Mouse (Mus musculus): ENCODE results near the gene Pdzph1. TPM values are rescaled to one million over a fixed set of nuclear protein-coding genes. Genes with fewer than 3 reads are reported as not detected.

The Pdzph1 gene
- polyA plus RNA-seq, 1 experiment from 2014 or later: not detected

DNA sequence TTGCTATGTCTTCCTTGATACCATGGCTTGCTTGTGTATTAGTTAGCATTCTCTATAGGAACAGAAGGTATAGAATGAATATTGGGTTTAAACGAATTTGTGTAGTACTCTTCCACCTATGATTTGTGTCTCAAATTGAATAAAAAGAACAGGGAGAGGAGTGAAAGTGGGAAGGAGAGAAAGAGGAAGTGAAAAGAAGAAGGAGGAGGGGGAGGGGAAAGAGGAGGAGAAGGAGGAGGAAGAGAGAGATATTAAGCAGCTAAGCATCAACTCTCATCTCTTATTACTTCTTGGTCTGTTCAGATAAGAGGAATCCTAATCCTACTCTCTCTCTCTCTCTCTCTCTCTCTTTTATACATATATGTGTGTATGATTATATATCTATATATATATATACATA lies 52.6 kb downstream of the Pdzph1 start:
- Histone ChIP-seq H3K36me3 (ENCODE audit: inconsistent target) (no peaks in the 10 kb centered on the region), H3K4me3 (ENCODE audit: inconsistent target) (no peak overlapping the region), H3K79me2 (ENCODE audit: inconsistent target) (no peaks in the 10 kb centered on the region), H3K27ac (no peak overlapping the region)
- WGBS (ENCODE audit: missing documents): 44% methylated on average over 1 of the region's 1 CpGs

DNA sequence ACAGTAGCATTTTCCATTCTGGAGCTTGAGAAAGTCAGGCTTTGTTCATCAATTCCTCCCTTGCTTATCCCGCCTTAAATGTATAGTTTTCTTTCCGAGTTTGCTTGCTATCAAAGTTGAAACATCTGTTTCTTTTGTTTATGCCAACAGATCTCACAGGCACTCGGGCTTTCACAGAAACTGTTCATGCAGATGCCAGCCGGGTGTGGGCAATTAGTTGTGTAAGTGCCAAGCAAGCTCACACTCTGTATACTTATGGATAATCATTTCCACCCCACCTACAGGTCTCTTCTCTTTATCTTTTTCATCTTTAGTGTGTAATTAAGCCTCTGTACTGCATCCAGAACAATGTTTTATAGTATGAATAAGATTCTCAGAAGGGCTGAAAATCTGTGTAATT lies 53.6 kb downstream of the Pdzph1 start:
- Histone ChIP-seq H3K36me3 (ENCODE audit: inconsistent target) (no peaks in the 10 kb centered on the region), H3K27ac (no peak overlapping the region), H3K79me2 (ENCODE audit: inconsistent target) (no peaks in the 10 kb centered on the region), H3K4me3 (ENCODE audit: inconsistent target) (no peak overlapping the region)
- 69% methylated on average over 4 of the region's 4 CpGs for WGBS (ENCODE audit: missing documents)

DNA sequence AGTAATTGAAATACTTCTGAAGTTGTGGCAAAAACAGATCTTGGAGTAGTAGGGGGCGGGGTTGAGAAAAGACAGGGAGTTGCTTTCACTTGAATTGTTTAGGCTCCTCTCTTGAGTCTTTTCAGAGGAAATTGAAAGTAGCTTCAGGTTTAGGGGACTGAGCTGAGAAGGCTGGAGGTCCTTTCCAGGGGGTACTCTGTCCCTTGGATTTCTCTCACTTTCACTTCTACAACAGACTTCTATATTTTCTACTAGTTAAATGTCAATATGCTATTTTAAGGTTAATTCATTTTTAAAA lies 58.2 kb downstream of the Pdzph1 start:
- no peak overlapping the region for H3K27ac ChIP-seq

DNA sequence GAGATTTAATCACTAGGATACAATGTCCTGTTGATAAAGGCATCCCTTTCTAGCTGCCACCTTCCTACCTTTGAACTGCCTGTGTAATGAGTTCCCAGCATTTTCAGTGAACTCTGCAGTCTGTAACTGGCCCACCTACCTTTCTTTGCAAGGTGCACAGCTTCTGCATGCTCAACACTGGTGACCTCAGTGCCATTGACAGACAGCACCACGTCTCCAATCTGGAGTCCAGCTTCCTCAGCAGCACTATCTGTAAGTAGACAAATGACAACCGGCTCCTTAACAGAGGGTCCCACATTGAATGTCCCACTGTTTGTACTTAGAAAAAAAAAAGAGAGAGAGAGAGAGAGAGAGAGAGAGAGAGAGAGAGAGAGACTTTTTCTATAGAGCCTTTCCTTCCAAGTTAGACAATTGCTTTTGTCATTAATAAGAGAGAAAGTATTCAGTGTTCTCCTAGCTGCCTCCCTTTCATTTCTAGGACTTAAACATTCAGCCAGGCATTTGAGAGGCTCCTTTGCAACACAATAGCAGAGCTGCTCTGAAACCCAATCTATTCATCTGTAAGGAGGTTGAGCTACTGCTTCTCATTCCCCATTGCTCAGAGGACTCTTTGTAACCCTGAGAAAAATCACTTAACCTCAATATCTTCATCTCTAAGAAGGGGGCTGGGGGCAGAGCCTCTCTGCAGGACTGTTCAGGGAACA lies 58.7 kb downstream of the Pdzph1 start:
- H3K4me3 ChIP-seq (ENCODE audit: inconsistent target): no peak overlapping the region
- H3K36me3 ChIP-seq (ENCODE audit: inconsistent target): no peaks in the 10 kb centered on the region
- 58% methylated on average over 2 of the region's 2 CpGs for WGBS (ENCODE audit: missing documents)
- no peak overlapping the region for H3K27ac ChIP-seq
- no peaks in the 10 kb centered on the region for H3K79me2 ChIP-seq (ENCODE audit: inconsistent target)

More for the DNA sequence above, 58.2 kb downstream of the Pdzph1 start:
- Histone ChIP-seq H3K4me3 (ENCODE audit: inconsistent target) (no peak overlapping the region), H3K79me2 (ENCODE audit: inconsistent target) (no peaks in the 10 kb centered on the region), H3K36me3 (ENCODE audit: inconsistent target) (no peaks in the 10 kb centered on the region)
- 78% methylated on average over 1 of the region's 1 CpGs for WGBS (ENCODE audit: missing documents)

DNA sequence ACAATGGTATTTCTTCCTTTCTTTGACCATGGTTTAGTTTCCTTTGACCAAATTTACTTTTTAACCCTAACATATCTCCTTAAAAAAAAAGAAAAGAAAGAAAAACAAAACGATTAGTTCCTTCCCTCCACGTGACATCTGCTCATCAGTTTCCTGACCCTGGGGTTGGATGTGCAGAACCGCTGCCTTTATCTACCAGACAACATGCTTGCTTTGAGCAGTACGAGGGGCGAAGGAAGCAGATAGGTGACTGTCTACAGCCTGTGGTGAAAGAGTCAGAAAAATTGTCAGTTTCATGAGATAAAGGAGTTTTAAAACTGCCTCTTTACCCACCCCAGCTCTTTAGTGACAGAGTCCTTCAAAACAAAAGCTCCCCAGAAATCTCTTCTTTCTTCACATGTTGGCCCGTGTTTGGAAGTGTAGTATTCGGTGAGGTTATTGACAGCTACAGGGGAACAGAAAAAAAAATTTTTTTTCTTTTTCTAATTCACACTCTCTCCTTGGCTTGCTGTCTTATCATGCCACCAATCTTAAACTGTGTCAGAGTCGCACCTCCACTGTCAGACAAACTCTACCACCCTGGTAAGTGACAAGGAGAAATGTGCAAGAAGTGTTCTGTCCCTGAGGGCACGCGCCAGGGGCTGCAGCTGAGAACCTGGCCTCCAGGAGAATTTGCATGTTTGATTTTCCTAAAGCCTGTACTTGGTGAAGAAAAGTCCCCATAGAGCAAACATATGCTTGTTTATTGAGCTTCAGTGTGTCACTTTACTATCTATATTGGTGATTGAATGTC lies 66.2 kb downstream of the Pdzph1 start:
- Histone ChIP-seq H3K27ac (no peak overlapping the region), H3K79me2 (ENCODE audit: inconsistent target) (no peaks in the 10 kb centered on the region), H3K36me3 (ENCODE audit: inconsistent target) (no peaks in the 10 kb centered on the region), H3K4me3 (ENCODE audit: inconsistent target) (no peak overlapping the region)
- 43% methylated on average over 10 of the region's 10 CpGs for WGBS (ENCODE audit: missing documents)

DNA sequence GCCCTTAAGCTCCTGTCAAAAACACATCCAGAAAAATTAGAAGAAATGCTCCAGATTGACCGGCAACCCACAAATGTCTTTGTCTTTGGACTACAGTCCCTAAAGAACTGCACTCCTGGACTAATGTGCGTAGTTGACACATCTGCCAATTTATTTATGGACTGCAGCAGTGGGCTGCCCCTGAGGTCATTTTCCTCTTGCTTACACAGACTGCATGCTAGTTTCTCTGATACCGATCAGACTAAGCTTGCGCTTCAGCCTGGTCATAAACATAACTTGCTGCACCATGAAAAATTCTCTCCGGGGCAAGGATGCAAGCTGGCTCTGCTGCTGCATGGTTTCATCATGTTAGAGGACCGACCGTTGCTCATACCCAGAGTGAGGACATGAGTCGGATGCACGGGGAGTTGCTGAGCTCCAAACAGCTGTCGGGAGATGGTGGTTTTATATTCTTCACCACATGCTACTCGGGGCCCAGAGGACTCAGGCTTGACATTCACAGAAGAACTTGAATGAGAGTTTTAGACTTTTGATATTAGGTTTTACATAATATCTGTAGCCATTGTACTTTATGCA lies 67.2 kb downstream of the Pdzph1 start:
- 36% methylated on average over 11 of the region's 11 CpGs for WGBS (ENCODE audit: missing documents)
- Histone ChIP-seq H3K4me3 (ENCODE audit: inconsistent target) (no peak overlapping the region), H3K36me3 (ENCODE audit: inconsistent target) (no peaks in the 10 kb centered on the region), H3K79me2 (ENCODE audit: inconsistent target) (no peaks in the 10 kb centered on the region), H3K27ac (no peak overlapping the region)

DNA sequence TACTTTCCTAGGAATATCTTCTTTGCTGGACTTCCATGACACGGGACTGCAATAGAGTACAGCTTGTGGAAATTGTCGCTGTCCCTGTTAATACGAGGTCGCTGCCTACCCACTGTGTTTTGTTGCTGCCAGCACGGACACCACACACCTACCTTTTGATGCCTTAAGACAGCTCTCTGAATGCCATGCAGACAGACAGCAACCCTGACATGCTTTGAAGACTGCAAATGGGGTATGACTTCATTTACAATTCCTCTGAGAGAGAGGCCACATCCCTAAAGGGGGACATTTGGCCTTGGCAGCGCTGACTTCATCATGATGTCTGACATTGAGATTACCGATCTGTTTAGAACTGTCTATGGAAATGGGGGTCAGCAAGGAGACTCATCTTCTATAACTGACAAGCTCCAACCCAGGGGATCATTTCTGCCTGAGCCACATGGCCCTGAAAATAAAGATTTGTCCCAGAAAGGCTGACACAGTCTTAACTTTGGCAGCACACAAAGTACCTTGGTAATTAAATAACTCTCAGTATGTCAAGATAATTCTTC lies 67.8 kb downstream of the Pdzph1 start:
- Histone ChIP-seq H3K4me3 (ENCODE audit: inconsistent target) (no peak overlapping the region), H3K27ac (no peak overlapping the region), H3K36me3 (ENCODE audit: inconsistent target) (no peaks in the 10 kb centered on the region), H3K79me2 (ENCODE audit: inconsistent target) (no peaks in the 10 kb centered on the region)
- 95% methylated on average over 7 of the region's 7 CpGs for WGBS (ENCODE audit: missing documents)

DNA sequence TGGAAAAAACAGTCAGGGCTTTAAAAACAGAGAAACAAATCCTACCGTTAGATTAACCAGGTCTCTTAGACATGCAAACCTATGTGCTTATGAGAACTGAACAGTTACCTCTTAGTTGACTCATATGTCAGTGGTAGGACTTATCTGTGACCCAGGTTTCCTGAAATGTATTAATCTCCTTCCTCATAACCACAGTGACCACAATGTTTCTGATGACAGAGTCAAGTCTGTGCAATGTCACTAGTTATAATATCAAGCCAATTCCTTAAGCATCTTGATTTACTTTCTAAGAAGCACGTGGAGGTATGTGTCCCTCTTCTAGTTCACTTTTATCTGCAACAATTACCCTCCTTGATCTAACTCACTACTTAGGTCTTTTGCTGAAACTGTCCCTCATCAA lies 68.4 kb downstream of the Pdzph1 start:
- Histone ChIP-seq H3K36me3 (ENCODE audit: inconsistent target) (no peaks in the 10 kb centered on the region), H3K79me2 (ENCODE audit: inconsistent target) (no peaks in the 10 kb centered on the region), H3K4me3 (ENCODE audit: inconsistent target) (no peak overlapping the region), H3K27ac (no peak overlapping the region)
- WGBS (ENCODE audit: missing documents): 8% methylated on average over 2 of the region's 2 CpGs

DNA sequence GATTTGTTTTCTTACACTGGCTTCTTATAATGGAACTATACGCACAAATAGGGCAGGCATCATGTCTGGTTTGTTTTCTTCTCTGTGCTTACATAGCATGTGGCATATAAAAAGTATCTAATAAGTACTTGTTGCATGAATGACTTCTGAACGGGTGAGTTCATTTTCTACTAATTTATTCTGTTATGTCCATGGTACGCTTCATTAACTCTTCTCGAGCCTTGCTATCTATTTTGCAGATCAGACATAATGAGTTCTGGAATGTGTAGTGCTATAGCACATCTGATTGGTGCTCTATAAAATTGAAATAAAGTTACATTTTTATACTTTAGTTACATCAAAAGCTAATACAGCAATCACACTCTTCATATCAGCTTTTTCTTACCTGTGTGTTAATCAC lies 71.2 kb downstream of the Pdzph1 start:
- WGBS (ENCODE audit: missing documents): 92% methylated on average over 4 of the region's 4 CpGs
- Histone ChIP-seq H3K79me2 (ENCODE audit: inconsistent target) (no peaks in the 10 kb centered on the region), H3K36me3 (ENCODE audit: inconsistent target) (no peaks in the 10 kb centered on the region), H3K4me3 (ENCODE audit: inconsistent target) (no peak overlapping the region), H3K27ac (no peak overlapping the region)

DNA sequence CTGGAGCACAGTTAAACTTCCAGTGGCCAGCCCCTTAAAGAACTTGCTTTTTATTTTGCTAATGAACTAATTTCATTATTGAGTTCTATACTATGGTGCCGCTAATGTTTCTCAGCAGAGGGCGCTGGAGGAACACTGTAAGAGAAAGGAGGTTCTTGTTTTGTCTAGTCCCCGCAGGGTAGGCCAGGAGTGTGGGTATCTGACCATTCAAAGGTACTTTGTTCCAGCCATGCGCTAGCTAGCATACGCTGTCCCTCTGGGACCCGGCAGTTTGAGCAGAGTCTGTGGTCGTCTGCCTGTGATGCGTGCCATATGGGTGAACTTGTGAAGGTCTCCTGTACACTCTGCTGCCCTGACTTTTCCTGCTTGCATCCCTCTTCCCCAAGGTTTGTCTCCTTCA lies 72.1 kb downstream of the Pdzph1 start:
- WGBS (ENCODE audit: missing documents): 29% methylated on average over 8 of the region's 8 CpGs

DNA sequence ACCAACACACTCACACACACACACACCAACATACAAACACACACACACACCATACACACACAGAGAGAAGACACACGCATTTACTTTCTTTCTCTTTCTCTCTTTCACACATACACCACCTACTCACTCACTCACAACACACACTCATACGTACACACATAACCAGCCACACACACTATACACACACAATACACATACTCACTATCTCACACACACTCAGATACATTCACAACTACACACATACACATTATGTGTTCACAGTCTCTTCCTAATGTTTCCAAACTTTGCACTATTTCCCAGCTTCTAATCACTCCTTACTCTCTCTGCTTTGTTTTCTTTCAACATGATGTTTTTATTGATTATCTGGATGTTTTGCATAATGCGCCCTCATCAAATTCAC lies 72.6 kb downstream of the Pdzph1 start:
- Histone ChIP-seq H3K36me3 (ENCODE audit: inconsistent target) (no peaks in the 10 kb centered on the region), H3K79me2 (ENCODE audit: inconsistent target) (no peaks in the 10 kb centered on the region), H3K27ac (no peak overlapping the region), H3K4me3 (ENCODE audit: inconsistent target) (no peak overlapping the region)
- 91% methylated on average over 3 of the region's 3 CpGs for WGBS (ENCODE audit: missing documents)

More for the DNA sequence above, 72.1 kb downstream of the Pdzph1 start:
- H3K4me3 ChIP-seq (ENCODE audit: inconsistent target): no peak overlapping the region
- no peaks in the 10 kb centered on the region for H3K79me2 ChIP-seq (ENCODE audit: inconsistent target)
- H3K27ac ChIP-seq: no peak overlapping the region
- H3K36me3 ChIP-seq (ENCODE audit: inconsistent target): no peaks in the 10 kb centered on the region

DNA sequence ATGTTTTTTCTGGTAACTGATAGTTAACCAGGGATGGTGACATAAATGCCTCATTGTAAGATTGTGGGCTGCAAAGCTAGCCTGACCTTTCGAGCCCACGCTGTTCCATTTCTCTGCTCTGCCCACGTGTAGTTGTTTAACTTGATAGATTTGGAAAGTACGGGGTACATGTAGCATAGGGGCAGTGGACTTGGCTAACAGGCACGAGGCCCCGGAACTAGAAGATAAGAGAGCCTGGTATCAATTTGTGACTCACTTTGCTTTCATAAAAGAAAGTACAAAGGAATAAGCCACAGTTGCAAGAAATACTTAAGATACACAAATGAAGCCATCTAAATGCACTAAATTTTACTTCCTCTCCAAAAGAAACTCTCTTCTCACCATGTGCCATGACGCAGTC lies 79.6 kb downstream of the Pdzph1 start:
- 91% methylated on average over 7 of the region's 7 CpGs for WGBS (ENCODE audit: missing documents)
- H3K27ac ChIP-seq: no peak overlapping the region
- H3K79me2 ChIP-seq (ENCODE audit: inconsistent target): no peaks in the 10 kb centered on the region
- no peaks in the 10 kb centered on the region for H3K36me3 ChIP-seq (ENCODE audit: inconsistent target)
- H3K4me3 ChIP-seq (ENCODE audit: inconsistent target): no peak overlapping the region

DNA sequence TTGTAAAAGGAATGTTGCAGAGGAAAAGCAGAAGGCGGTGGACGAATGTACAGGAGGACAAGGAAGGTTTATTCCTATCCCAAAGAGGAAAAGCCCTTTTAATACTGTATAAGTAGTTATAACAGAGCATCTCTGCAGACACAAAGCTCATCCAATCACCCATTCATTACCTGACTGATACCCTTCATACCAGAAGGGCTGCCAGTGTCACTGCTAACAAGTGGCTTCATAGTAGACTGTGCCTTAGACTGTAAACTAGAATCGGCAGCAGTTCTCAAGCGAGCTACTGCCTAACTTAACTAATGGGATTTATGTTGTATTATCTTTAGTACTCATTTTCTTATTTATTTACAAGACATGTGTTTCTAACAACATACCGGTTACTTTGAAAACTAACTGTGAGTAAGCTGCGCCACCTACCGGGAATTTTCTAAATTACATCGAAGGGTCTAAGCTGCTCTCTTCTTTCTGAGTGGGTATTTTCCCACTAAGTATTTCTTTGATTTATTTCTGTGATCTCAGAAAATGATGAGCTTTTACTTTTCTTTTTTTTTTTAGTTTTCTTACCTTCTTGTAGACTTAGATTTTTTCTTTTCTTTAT lies 82.0 kb downstream of the Pdzph1 start:
- H3K4me3 ChIP-seq (ENCODE audit: inconsistent target): no peak overlapping the region
- H3K27ac ChIP-seq: no peak overlapping the region
- no peaks in the 10 kb centered on the region for H3K36me3 ChIP-seq (ENCODE audit: inconsistent target)
- H3K79me2 ChIP-seq (ENCODE audit: inconsistent target): no peaks in the 10 kb centered on the region
- WGBS (ENCODE audit: missing documents): 37% methylated on average over 8 of the region's 8 CpGs

DNA sequence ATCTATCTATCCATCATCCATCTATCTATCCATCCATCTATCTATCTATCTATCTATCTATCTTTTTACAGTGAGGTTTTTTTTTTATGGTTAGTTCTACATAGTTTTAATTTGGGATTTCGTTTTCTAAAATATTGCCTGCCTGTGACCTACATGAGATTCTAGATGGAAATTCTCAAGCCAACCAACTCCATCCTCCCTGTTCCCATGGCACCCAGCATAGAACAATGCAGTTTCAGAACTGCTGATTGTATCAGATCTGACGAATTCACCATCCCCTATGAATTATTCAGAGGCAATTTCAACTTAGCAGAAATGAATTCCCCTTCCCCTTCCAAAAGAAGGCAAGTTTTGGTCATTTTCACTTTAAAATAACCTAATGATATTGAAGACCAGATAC lies 85.2 kb downstream of the Pdzph1 start:
- H3K27ac ChIP-seq: no peak overlapping the region
- H3K36me3 ChIP-seq (ENCODE audit: inconsistent target): no peaks in the 10 kb centered on the region
- no peaks in the 10 kb centered on the region for H3K79me2 ChIP-seq (ENCODE audit: inconsistent target)
- 63% methylated on average over 2 of the region's 2 CpGs for WGBS (ENCODE audit: missing documents)
- H3K4me3 ChIP-seq (ENCODE audit: inconsistent target): no peak overlapping the region
